Mouse (Mus musculus) embryonic facial prominence, embryonic 12.5 days (tissue): ENCODE results near the gene Exosc2. TPM values are rescaled to one million over a fixed set of nuclear protein-coding genes. Genes with fewer than 3 reads are reported as not detected.

Source experiments
- ATAC-seq: fragments of 200-750 bp; cut with Nextera tagmentation; 2 replicates; pipeline ENCODE4 v1.8.0; 2017; ENCODE audit not compliant: insufficient number of reproducible peaks, insufficient read depth, low FRiP score, low TSS enrichment
- H3K27ac ChIP-seq: fragments of 300-500 bp; sonication (generic); 2 replicates; pipeline ENCODE4 v1.5.1; 2016; ENCODE audit warnings: mild to moderate bottlenecking
- H3K27me3 ChIP-seq: fragments of 300-500 bp; sonication (generic); 2 replicates; pipeline ENCODE4 v1.6.1; 2016; ENCODE audit warnings: mild to moderate bottlenecking, moderate library complexity
- H3K36me3 ChIP-seq: fragments of 300-500 bp; sonication (generic); 2 replicates; pipeline ENCODE4 v1.6.1; 2016; ENCODE audit warnings: mild to moderate bottlenecking
- H3K4me1 ChIP-seq: fragments of 300-500 bp; sonication (generic); 2 replicates; pipeline ENCODE4 v1.6.1; 2016
- H3K4me2 ChIP-seq: fragments of 300-500 bp; sonication (generic); replicated peaks from 2 replicates; pipeline ENCODE4 v1.6.1; 2016; ENCODE audit warnings: mild to moderate bottlenecking, moderate library complexity
- H3K4me3 ChIP-seq: fragments of 300-500 bp; sonication (generic); 2 replicates; pipeline ENCODE4 v1.5.1; 2016; ENCODE audit warnings: mild to moderate bottlenecking
- H3K9ac ChIP-seq: fragments of 300-500 bp; sonication (generic); 2 replicates; pipeline ENCODE4 v1.6.1; 2016; ENCODE audit warnings: mild to moderate bottlenecking, moderate library complexity
- H3K9me3 ChIP-seq: fragments of 300-500 bp; sonication (generic); 2 replicates; pipeline ENCODE4 v1.6.1; 2016; ENCODE audit warnings: mild to moderate bottlenecking, moderate library complexity
- WGBS: fragments of 180-500 bp; shearing (Covaris S2); methylation state at CpG from one replicate; pipeline ENCODE4 v1.1.7; 2016; 5-methylcytosine and 5-hydroxymethylcytosine counted together
- polyA plus RNA-seq: library from polyadenylated mRNA; unstranded; fragments of >200 nt; fragmentation: Nextera tagmentation; extraction: Ambion mirVana; gene quantifications from 2 replicates; pipeline ENCODE4 v1.2.1, GENCODE M21; 2016

Exosc2 gene
- polyA plus RNA-seq, 1 experiment from 2014 or later: 79.6 TPM

DNA sequence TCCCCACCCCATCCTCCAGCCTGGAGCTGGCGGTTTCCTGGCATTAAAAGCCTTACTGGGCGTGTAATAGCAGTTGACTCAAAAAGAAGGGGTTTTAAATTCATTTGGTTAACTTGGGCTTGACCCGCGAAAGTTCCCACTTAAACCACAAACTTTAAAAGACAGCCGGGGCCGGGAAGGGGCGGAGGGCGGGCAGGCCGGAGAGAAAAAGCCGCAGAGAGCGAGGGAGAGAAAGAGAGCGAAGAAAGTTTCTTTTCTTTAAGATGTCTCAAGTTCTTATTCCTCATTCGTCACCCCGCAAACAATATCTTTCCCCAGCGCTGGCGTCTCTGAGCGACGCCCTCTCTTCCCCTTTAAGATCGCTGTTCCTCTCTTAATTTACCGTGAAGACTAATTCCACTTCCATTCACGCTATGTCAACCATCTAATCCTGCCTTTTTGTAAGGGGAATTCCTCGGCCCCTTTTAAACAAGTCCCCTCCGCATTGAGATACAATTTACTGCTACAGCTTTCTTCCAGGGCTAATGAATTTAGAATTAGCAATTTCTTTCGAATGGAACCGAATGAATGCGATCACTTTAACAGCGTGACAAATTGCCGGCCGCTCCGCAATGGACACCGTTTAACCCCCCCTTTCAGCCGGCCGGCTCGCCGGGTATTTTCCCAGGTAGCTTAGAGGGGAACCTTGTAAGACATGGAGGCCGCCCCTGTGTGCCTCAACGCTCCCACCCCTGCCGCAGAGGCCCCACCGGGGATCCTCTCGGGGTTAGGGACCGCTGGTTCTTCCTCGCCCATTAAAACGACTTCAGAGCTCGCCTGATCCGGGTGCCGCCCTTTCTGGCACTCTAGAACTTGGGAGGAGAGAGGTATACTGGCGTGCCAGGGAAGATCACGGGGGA lies 29.7 kb upstream of the Exosc2 start:
- Histone ChIP-seq H3K27me3 (peaks cover 96% of the 10 kb centered on the region), H3K9me3 (no peaks in the 10 kb centered on the region), H3K4me3 (peak overlapping the region; percentile 17), H3K27ac (peak overlapping the region; percentile 46; the same call in 1 of the 2 replicates), H3K4me1 (peaks cover 27% of the 10 kb centered on the region), H3K4me2 (no peak overlapping the region; the same call in 1 of the 2 replicates), H3K36me3 (no peaks in the 10 kb centered on the region), H3K9ac (0 out of 2 replicates have a peak overlapping the region, but pooled peaks have one; percentile 19)
- no peak for ATAC-seq
- under 1% methylated on average over 48 of the region's 48 CpGs for WGBS

DNA sequence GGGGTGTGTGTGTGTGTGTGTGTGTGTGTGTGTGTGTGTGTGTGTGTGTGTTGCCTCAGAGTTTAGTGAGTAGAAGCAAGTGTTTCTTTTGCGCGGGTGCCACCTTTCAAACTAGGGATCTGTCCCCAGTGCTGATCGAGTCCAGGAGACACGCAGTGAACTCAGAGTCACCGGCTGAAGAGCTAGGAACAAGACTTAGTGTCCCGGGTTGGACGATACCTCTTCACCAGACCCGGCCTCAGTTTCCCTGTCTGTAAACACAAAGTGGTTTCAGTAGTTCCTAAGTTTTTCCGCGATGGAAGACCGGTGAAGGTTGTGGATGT lies 29.0 kb upstream of the Exosc2 start:
- ATAC-seq: no peak
- Histone ChIP-seq H3K4me1 (peaks cover 21% of the 10 kb centered on the region), H3K9ac (no peak overlapping the region), H3K4me2 (no peak overlapping the region; the same call in 1 of the 2 replicates), H3K9me3 (no peaks in the 10 kb centered on the region), H3K27me3 (peaks cover 96% of the 10 kb centered on the region), H3K36me3 (no peaks in the 10 kb centered on the region), H3K4me3 (peak overlapping the region; percentile 17), H3K27ac (no peak overlapping the region)
- 2% methylated on average over 11 of the region's 11 CpGs for WGBS

DNA sequence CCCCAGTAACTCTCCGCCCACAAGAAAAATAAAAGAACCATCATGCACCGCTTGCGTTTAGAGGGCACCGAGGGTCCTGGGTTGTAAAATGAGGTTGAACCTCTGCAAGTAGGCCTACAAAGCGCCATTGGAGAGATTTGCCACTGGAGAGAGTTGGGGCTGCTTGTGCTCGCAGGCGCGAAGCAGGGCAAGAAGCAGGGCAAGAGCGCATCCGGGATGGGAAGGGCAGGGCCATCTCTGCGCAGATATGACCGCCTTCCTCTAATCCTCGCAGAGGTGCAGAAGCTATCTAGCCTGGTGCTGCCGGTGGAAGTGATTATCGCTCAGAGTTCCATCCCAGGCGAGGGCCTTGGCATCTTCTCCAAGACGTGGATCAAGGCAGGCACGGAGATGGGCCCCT lies 28.6 kb upstream of the Exosc2 start:
- no peak overlapping the region for H3K27ac ChIP-seq

DNA sequence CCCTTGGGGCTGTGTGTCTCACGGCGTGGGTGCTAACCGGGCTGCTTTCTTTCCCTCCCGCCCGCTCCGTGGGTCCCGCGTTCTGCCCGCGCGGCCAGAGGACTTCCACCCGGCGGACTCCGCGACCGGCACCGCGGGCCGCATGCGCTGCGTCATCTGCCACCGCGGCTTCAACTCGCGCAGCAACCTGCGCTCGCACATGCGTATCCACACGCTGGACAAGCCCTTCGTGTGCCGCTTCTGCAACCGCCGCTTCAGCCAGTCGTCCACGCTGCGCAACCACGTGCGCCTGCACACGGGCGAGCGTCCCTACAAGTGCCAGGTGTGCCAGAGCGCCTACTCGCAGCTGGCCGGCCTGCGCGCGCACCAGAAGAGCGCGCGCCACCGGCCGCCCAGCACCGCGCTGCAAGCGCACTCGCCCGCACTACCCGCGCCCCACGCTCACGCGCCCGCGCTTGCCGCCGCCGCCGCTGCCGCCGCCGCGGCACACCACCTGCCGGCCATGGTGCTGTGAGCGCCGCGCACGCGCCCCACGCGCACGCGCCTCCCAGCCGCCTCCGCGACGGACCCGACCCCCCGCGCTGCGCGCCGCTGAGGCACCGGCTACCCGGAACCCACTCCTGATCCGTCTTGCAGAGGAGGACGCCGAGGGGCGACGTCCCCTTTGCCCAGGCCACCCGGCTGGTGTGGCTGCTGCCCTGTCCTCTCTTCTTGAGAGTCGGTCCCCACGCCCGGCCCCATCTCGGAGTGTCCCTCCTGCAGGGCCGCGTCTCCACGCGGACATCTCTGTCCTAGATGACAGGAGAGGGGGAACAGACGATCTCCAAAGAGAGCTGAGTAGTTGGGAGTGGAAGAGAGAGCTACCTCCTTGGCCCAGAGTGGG lies 16.3 kb upstream of the Exosc2 start:
- H3K36me3 ChIP-seq: no peaks in the 10 kb centered on the region
- peak overlapping the region; percentile 40 for H3K9ac ChIP-seq
- 0 out of 2 replicates have a peak, but pooled peaks have one; percentile 32 for ATAC-seq
- H3K4me1 ChIP-seq: peaks cover 11% of the 10 kb centered on the region; the same call in 1 of the 2 replicates
- no peaks in the 10 kb centered on the region for H3K9me3 ChIP-seq
- peak overlapping the region; percentile 55 for H3K4me3 ChIP-seq
- H3K27ac ChIP-seq: 0 out of 2 replicates have a peak overlapping the region, but pooled peaks have one; percentile 23
- H3K27me3 ChIP-seq: peaks cover 86% of the 10 kb centered on the region
- WGBS: under 1% methylated on average over 99 of the region's 109 CpGs
- peak overlapping the region; percentile 99 for H3K4me2 ChIP-seq

More for the DNA sequence above, 28.6 kb upstream of the Exosc2 start:
- H3K27me3 ChIP-seq: peaks cover 96% of the 10 kb centered on the region
- no peak overlapping the region for H3K4me2 ChIP-seq
- WGBS: 2% methylated on average over 18 of the region's 18 CpGs
- ATAC-seq: no peak
- no peaks in the 10 kb centered on the region for H3K9me3 ChIP-seq
- peaks cover 16% of the 10 kb centered on the region for H3K4me1 ChIP-seq
- H3K9ac ChIP-seq: no peak overlapping the region
- no peaks in the 10 kb centered on the region for H3K36me3 ChIP-seq
- peak overlapping the region; percentile 17 for H3K4me3 ChIP-seq

DNA sequence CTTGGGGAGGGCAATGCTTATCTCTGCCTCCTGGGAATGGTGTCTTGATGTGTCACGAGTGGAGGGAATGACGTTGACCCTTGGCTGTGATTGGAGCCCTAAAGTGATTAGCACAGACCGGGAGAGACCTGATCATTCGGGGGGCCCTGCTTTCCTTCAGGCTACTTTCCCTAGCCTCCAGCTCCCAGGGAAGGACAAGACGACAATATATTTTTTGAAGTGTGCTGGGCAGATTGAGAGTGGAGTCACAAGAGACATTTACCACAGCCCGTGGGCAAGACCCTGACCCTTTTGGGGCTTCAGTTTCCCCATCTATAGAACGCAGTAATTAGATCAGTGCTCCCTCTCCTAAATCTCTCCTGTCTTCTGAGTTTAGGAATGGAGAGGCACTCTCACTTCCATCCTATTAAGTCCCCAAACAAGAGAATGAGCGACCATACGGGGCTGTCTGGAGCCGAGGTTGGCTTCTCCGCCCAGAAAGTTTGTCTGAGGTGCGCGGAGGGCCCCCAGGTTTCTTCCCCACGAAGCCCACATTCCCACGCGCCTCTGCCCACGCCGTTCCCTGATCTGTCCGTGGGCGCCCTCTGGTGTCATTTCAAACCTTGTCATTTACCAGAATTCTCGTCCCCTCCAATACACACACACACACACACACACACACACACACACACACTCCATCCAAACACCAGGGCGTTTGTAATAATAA lies 15.5 kb upstream of the Exosc2 start:
- Histone ChIP-seq H3K9ac (no peak overlapping the region), H3K9me3 (no peaks in the 10 kb centered on the region)
- WGBS: 5% methylated on average over 22 of the region's 22 CpGs

DNA sequence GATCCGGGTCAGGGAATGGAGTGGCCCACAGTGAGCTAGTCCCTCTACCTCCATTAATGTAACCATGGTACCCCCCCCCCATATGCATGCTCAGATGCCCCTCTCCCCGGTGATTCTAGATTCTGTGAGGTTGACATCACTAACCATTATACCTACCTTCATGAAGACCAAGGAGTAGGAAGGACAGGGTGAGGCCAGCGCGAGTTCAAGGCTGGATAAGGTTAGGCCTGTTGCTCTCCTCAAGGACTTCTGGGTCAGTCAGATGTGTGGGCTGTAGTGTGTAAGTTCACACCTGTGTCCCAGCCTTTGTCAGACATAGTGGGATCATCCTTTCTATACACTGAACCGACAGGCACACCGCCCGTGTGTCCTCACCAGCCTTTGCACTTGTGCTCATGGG lies 14.1 kb upstream of the Exosc2 start:
- H3K9me3 ChIP-seq: no peaks in the 10 kb centered on the region
- no peak for ATAC-seq
- no peak overlapping the region for H3K27ac ChIP-seq
- H3K4me3 ChIP-seq: no peak overlapping the region
- no peaks in the 10 kb centered on the region for H3K36me3 ChIP-seq
- H3K27me3 ChIP-seq: peaks cover 67% of the 10 kb centered on the region
- no peak overlapping the region for H3K4me2 ChIP-seq
- peaks cover 11% of the 10 kb centered on the region; the same call in 1 of the 2 replicates for H3K4me1 ChIP-seq
- WGBS: 87% methylated on average over 7 of the region's 7 CpGs
- no peak overlapping the region for H3K9ac ChIP-seq

More for the DNA sequence above, 15.5 kb upstream of the Exosc2 start:
- no peak for ATAC-seq
- Histone ChIP-seq H3K27me3 (peaks cover 78% of the 10 kb centered on the region), H3K36me3 (no peaks in the 10 kb centered on the region), H3K4me3 (peak overlapping the region; percentile 55), H3K27ac (no peak overlapping the region), H3K4me1 (peaks cover 11% of the 10 kb centered on the region; the same call in 1 of the 2 replicates), H3K4me2 (peak overlapping the region; percentile 99)

DNA sequence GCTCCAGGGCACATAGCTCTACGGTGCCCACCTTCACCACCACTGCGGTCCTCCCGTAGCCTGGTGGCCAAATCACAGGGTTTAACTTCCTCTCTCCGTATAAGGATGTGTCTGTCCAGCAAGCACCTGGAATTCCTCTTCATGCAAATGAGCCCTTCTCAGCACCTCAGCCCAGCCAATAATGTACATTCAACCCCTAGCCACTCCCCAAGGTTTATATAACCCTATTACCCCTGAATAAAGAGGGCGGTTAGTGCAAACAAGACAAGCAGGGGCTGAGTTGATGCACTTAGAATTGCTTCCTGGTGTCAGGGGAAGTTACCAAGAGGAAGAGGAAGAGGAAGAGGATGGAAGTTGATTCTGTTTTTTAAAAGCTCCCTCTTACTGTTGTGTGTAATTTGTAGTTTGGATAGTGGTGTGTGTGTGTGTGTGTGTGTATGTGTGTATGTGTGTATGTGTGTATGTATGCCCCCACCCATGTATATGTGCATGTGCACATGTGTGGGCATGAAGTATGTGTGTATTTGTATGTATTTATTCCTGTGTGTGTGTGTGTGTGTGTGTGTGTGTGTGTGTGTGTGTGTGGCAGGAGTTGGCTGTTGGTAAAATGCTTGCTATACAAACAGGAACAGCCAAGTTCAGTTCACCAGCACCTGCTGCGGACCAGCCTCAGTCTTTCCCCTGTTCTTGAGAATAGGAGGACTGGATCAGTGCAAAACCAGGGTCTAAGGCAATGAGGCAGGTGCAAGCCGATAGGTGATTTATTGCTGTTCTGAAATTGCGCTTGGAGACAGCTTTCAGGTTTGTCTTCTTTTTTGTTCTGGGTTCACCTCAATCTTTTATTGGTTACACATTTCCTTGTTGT lies 7.3 kb upstream of the Exosc2 start:
- ATAC-seq: no peak
- Histone ChIP-seq H3K4me3 (no peak overlapping the region), H3K4me1 (no peaks in the 10 kb centered on the region), H3K9ac (no peak overlapping the region), H3K27me3 (peaks cover 5% of the 10 kb centered on the region), H3K36me3 (no peaks in the 10 kb centered on the region), H3K27ac (no peak overlapping the region), H3K4me2 (no peak overlapping the region), H3K9me3 (no peaks in the 10 kb centered on the region)
- WGBS: 69% methylated on average over 8 of the region's 8 CpGs

DNA sequence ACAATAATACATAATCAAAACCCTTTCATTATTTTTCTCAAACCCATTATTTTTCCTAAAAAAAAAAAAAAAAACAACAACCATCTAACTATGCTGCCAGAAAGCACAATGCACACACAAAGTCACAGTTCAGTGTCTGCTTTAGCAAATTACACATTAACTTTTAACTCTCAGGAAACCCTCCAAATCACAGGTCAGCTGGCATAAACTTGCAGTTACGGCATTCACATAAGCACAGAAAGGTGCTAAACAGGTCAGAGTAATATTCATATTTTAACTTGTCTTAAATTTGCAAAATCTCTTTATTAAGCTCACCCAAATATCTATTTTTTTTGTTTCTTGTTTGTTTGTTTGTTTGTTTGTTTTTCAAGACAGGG lies 6.7 kb upstream of the Exosc2 start:
- ATAC-seq: no peak
- H3K4me3 ChIP-seq: no peak overlapping the region
- H3K36me3 ChIP-seq: no peaks in the 10 kb centered on the region
- no peak overlapping the region for H3K27ac ChIP-seq
- H3K27me3 ChIP-seq: peaks cover 2% of the 10 kb centered on the region; the same call in 1 of the 2 replicates
- H3K4me2 ChIP-seq: no peak overlapping the region
- H3K9me3 ChIP-seq: no peaks in the 10 kb centered on the region
- WGBS: 91% methylated on average over 1 of the region's 1 CpGs
- H3K4me1 ChIP-seq: no peaks in the 10 kb centered on the region
- no peak overlapping the region for H3K9ac ChIP-seq

DNA sequence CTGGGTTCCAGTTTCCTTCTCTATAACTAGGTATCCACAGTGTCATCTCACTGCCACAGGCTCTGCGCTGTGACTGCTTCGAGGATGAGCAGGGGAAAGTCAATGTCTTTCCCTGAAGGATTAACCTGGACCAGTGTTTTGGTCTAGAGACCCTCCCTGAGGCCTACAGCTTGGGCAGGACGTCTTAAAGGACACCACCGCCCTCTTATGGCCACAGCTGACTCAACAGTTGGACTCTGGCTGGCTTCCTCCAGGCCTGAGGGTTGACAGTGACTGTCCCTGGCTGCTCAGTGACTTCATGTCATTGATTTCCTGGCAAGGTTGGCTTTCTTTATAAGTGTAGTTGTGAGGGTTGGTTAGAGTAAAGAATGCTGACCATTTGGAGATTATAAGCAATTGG lies 3.2 kb upstream of the Exosc2 start:
- Histone ChIP-seq H3K36me3 (peaks cover 3% of the 10 kb centered on the region; the same call in 1 of the 2 replicates), H3K4me3 (no peak overlapping the region), H3K9ac (no peak overlapping the region), H3K4me1 (peaks cover 9% of the 10 kb centered on the region), H3K4me2 (no peak overlapping the region), H3K27me3 (peaks cover 2% of the 10 kb centered on the region; the same call in 1 of the 2 replicates), H3K27ac (no peak overlapping the region), H3K9me3 (no peaks in the 10 kb centered on the region)
- 26% methylated on average over 4 of the region's 4 CpGs for WGBS
- no peak for ATAC-seq

DNA sequence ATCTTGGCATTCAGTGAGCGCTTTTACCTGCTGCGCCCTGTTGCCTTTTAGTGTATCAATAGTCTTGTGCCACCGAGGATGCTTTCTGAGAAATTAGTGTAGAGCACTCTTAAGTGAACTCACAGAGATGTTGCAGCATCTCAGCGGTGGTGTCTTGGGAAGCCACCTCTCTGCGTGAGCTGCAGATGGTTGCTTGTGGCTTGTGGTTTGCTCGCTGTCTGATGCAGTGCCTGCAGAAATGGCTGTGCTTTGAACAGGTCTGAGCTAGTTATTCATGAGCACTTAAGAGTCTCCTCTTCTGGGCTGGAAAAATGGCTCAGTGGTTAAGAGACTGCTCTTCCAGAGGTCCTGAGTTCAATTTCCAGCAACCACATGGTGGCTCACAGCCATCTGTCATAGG lies 8.1 kb downstream of the Exosc2 start:
- no peaks in the 10 kb centered on the region for H3K9me3 ChIP-seq
- H3K4me2 ChIP-seq: no peak overlapping the region
- H3K4me1 ChIP-seq: no peaks in the 10 kb centered on the region
- no peak overlapping the region for H3K9ac ChIP-seq
- H3K27ac ChIP-seq: no peak overlapping the region
- H3K4me3 ChIP-seq: no peak overlapping the region
- H3K36me3 ChIP-seq: peaks cover 69% of the 10 kb centered on the region
- H3K27me3 ChIP-seq: no peaks in the 10 kb centered on the region
- WGBS: over 99% methylated on average over 6 of the region's 6 CpGs
- ATAC-seq: no peak
